Mouse (Mus musculus): ENCODE results near the gene Gm4175.
"Not testable (repeated sequence)": the region's sequence is repeated elsewhere in the genome, so short reads cannot be mapped to it uniquely, and the experiment has no call there.

The Gm4175 gene

DNA sequence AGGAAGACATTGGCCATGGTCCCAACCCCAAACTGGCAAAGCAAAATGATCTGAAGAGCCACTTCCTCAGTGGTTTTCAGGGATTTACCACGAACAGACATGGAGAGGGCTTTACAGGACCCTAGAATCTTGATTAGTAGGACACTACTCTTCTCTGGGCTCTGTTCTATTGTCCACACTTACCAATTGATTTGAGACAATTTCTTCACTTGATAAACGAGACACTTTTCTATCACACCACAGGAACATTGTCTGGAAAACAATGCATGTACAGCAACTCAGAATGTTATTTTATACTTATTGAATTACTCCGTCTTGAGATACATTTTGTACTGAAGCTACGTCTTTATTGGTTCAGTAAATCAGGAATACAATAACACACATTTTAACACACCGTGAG is at the start of gene Gm4175:
Gene Gm4175 (minus strand): TSS at position 101 of the 400 bp plus-strand sequence.
- DNase-seq, result not testable (repeated sequence)

DNA sequence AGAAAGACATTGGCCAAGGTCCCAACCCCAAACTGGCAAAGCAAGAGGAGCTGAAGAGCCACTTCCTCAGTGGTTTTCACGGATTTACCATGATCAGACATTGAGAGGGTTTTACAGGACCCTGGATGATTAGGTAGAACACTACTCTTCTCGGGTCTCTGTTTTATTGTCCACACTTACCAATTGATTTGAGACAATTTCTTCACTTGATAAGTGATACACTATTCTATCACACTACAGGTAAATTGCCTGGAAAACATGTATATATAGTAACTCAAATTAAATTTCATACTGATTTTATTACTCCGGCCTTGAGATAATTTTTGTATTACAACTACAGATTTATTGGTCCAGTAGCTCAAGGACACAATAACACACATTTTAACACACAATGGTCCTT is 35.4 kb upstream of the Gm4175 start, which contains the start of gene Gm4177:
Gene Gm4177 (minus strand): TSS at position 101 of the 400 bp plus-strand sequence.
- not testable (repeated sequence) for DNase-seq

Measured in retina, postnatal 1 day (tissue).